Mouse (Mus musculus): Measurements from ENCODE around the gene Trappc13. TPM values are rescaled to one million over a fixed set of nuclear protein-coding genes. Genes with fewer than 3 reads are reported as not detected.

Gene Trappc13
- polyA plus RNA-seq, 1 experiment, result 4.6 TPM

GRCm38 (mm10) chr13:104113782-104114181 is 64.5 kb downstream of the Trappc13 start:
- Histone ChIP-seq H3K4me3 (ENCODE audit: low read depth, low read length) (no peak overlapping the region), H3K4me1 (ENCODE audit: control insufficient read depth, insufficient read depth, insufficient read length, low read length) (no peaks in the 10 kb centered on the region; the same call in 1 of the 2 replicates), H3K27me3 (ENCODE audit: control insufficient read depth, insufficient read depth, low read length) (no peaks in the 10 kb centered on the region), H3K27ac (ENCODE audit: insufficient read depth, low read depth, low read length) (no peak overlapping the region), H3K36me3 (ENCODE audit: control insufficient read depth, insufficient read depth, low read length) (no peaks in the 10 kb centered on the region)
- TF ChIP-seq POLR2A (IDR thresholded peaks at IDR 0.05; ENCODE audit: low read depth, low read length), result no peak
- TF ChIP-seq CTCF (IDR thresholded peaks at IDR 0.05; ENCODE audit: extremely low read depth, insufficient read length, insufficient replicate concordance, low read depth, low read length), result no peak
- 94% methylated on average over 4 of the region's 4 CpGs for WGBS

- Histone ChIP-seq H3K36me3 (ENCODE audit: control insufficient read depth, insufficient read depth, low read length) (no peaks in the 10 kb centered on the region), H3K4me3 (ENCODE audit: low read depth, low read length) (no peak overlapping the region), H3K4me1 (ENCODE audit: control insufficient read depth, insufficient read depth, insufficient read length, low read length) (peaks cover 2% of the 10 kb centered on the region), H3K27ac (ENCODE audit: insufficient read depth, low read depth, low read length) (no peak overlapping the region), H3K27me3 (ENCODE audit: control insufficient read depth, insufficient read depth, low read length) (no peaks in the 10 kb centered on the region)
- 67% methylated on average over 12 of the region's 12 CpGs for WGBS
- TF ChIP-seq POLR2A (IDR thresholded peaks at IDR 0.05; ENCODE audit: low read depth, low read length), result no peak
- no peak for TF ChIP-seq CTCF (IDR thresholded peaks at IDR 0.05; ENCODE audit: extremely low read depth, insufficient read length, insufficient replicate concordance, low read depth, low read length)
Measured at GRCm38 (mm10) chr13:104112266-104112900, 65.9 kb downstream of the Trappc13 start.

- Histone ChIP-seq H3K27ac (ENCODE audit: insufficient read depth, low read depth, low read length) (no peak overlapping the region), H3K4me1 (ENCODE audit: control insufficient read depth, insufficient read depth, insufficient read length, low read length) (peaks cover 2% of the 10 kb centered on the region), H3K27me3 (ENCODE audit: control insufficient read depth, insufficient read depth, low read length) (no peaks in the 10 kb centered on the region), H3K4me3 (ENCODE audit: low read depth, low read length) (no peak overlapping the region), H3K36me3 (ENCODE audit: control insufficient read depth, insufficient read depth, low read length) (no peaks in the 10 kb centered on the region)
- WGBS, result 39% methylated on average over 7 of the region's 7 CpGs
- TF ChIP-seq CTCF (IDR thresholded peaks at IDR 0.05; ENCODE audit: extremely low read depth, insufficient read length, insufficient replicate concordance, low read depth, low read length) (no peak), POLR2A (IDR thresholded peaks at IDR 0.05; ENCODE audit: low read depth, low read length) (no peak)
Measured at GRCm38 (mm10) chr13:104110526-104110925, 67.7 kb downstream of the Trappc13 start.

GRCm38 (mm10) chr13:104109816-104110521 is 68.3 kb downstream of the Trappc13 start:
- TF ChIP-seq POLR2A (IDR thresholded peaks at IDR 0.05; ENCODE audit: low read depth, low read length) (no peak), CTCF (IDR thresholded peaks at IDR 0.05; ENCODE audit: extremely low read depth, insufficient read length, insufficient replicate concordance, low read depth, low read length) (no peak)

GRCm38 (mm10) chr13:104109288-104109815 is 68.9 kb downstream of the Trappc13 start, which contains the start of the genes Nln and Sgtb:
Gene Nln (minus strand): TSS chr13:104109614.
Gene Sgtb (plus strand): TSS chr13:104109741.
- peak within 1 kb of the TSS; percentile 84 for H3K4me3 ChIP-seq (ENCODE audit: low read depth, low read length)
- H3K27me3 ChIP-seq (ENCODE audit: control insufficient read depth, insufficient read depth, low read length), result no peaks in the 10 kb centered on the region
- WGBS, result under 1% methylated on average over 34 of the region's 44 CpGs
- H3K4me1 ChIP-seq (ENCODE audit: control insufficient read depth, insufficient read depth, insufficient read length, low read length), result peaks cover 2% of the 10 kb centered on the region
- peak within 1 kb of the TSS; percentile 40; the same call in 1 of the 2 replicates for H3K27ac ChIP-seq (ENCODE audit: insufficient read depth, low read depth, low read length)
- TF ChIP-seq POLR2A (IDR thresholded peaks at IDR 0.05; ENCODE audit: low read depth, low read length) (peak; percentile 36; the same call in 1 of the 2 replicates), CTCF (IDR thresholded peaks at IDR 0.05; ENCODE audit: extremely low read depth, insufficient read length, insufficient replicate concordance, low read depth, low read length) (no peak)
- no peaks in the 10 kb centered on the region for H3K36me3 ChIP-seq (ENCODE audit: control insufficient read depth, insufficient read depth, low read length)

More at GRCm38 (mm10) chr13:104109816-104110521, 68.3 kb downstream of the Trappc13 start:
- 3% methylated on average over 38 of the region's 38 CpGs for WGBS
- Histone ChIP-seq H3K27ac (ENCODE audit: insufficient read depth, low read depth, low read length) (no peak overlapping the region), H3K4me3 (ENCODE audit: low read depth, low read length) (peak overlapping the region; percentile 76), H3K4me1 (ENCODE audit: control insufficient read depth, insufficient read depth, insufficient read length, low read length) (peaks cover 2% of the 10 kb centered on the region), H3K36me3 (ENCODE audit: control insufficient read depth, insufficient read depth, low read length) (no peaks in the 10 kb centered on the region), H3K27me3 (ENCODE audit: control insufficient read depth, insufficient read depth, low read length) (no peaks in the 10 kb centered on the region)

GRCm38 (mm10) chr13:104108651-104109287 is 69.5 kb downstream of the Trappc13 start:
- H3K4me3 ChIP-seq (ENCODE audit: low read depth, low read length), result peak overlapping the region; percentile 84
- WGBS, result under 1% methylated on average over 24 of the region's 24 CpGs
- no peaks in the 10 kb centered on the region for H3K36me3 ChIP-seq (ENCODE audit: control insufficient read depth, insufficient read depth, low read length)
- no peaks in the 10 kb centered on the region for H3K27me3 ChIP-seq (ENCODE audit: control insufficient read depth, insufficient read depth, low read length)
- peak overlapping the region; percentile 40; the same call in 1 of the 2 replicates for H3K27ac ChIP-seq (ENCODE audit: insufficient read depth, low read depth, low read length)
- peaks cover 2% of the 10 kb centered on the region for H3K4me1 ChIP-seq (ENCODE audit: control insufficient read depth, insufficient read depth, insufficient read length, low read length)
- no peak for TF ChIP-seq CTCF (IDR thresholded peaks at IDR 0.05; ENCODE audit: extremely low read depth, insufficient read length, insufficient replicate concordance, low read depth, low read length)
- no peak for TF ChIP-seq POLR2A (IDR thresholded peaks at IDR 0.05; ENCODE audit: low read depth, low read length)

Data from small intestine, adult 2 months (tissue).